Mouse (Mus musculus) cerebellum, adult 2 months (tissue): ENCODE measurements around the gene Gpatch11. TPM values are rescaled to one million over a fixed set of nuclear protein-coding genes. Genes with fewer than 3 reads are reported as not detected.
A peak's percentile ranks its signal among the peaks of the same experiment; 100 is the strongest.

ENCODE experiments used
- DNase-seq, 2 experiments: peaks; one replicate each; pipeline ENCODE4 v3.0.0; 2021
- H3K27ac ChIP-seq: fragments of 200-500 bp; 2 replicates; pipeline ENCODE4 v1.5.1; 2012; ENCODE audit warnings: low read length, control low read depth, inconsistent platforms; ENCODE audit not compliant: insufficient read depth
- H3K27me3 ChIP-seq: fragments of 200-500 bp; 2 replicates; pipeline ENCODE4 v1.6.1; 2012; ENCODE audit warnings: inconsistent platforms, mild to moderate bottlenecking, low read length, moderate library complexity; ENCODE audit not compliant: control insufficient read depth, insufficient read depth
- H3K4me1 ChIP-seq: fragments of 200-500 bp; 2 replicates; pipeline ENCODE4 v1.6.1; 2011; ENCODE audit warnings: low read length; ENCODE audit not compliant: control insufficient read depth, insufficient read depth
- H3K4me3 ChIP-seq: fragments of 200-500 bp; replicated peaks from 2 replicates; pipeline ENCODE3; 2011; ENCODE audit warnings: mild to moderate bottlenecking, low read depth, low read length, control low read depth; ENCODE audit not compliant: insufficient read depth
- CTCF ChIP-seq: fragments of 200-500 bp; IDR thresholded peaks from 2 replicates; pipeline ENCODE4 v1.5.1; 2011; ENCODE audit warnings: low read depth, mild to moderate bottlenecking, control low read depth, low read length, moderate library complexity, borderline replicate concordance; ENCODE audit not compliant: insufficient read depth
- POLR2A ChIP-seq: fragments of 200-500 bp; IDR thresholded peaks from 2 replicates; pipeline ENCODE4 v1.6.1; 2011; ENCODE audit warnings: low read length, control low read depth, borderline replicate concordance; ENCODE audit not compliant: insufficient read depth
- WGBS: fragments of 180-500 bp; shearing (Covaris S2); methylation state at CpG from one replicate; pipeline ENCODE4 v1.1.7; 2018; 5-methylcytosine and 5-hydroxymethylcytosine counted together
- polyA plus RNA-seq: library from polyadenylated mRNA; depleted of rRNA; stranded (reverse); fragments of >200 nt; gene quantifications from 2 replicates; pipeline ENCODE4 v1.2.3, GENCODE M21; 2012

Gene Gpatch11
- polyA plus RNA-seq, 1 experiment = 39.0 TPM

GRCm38 (mm10) chr17:78809582-78809981 lies 25.8 kb upstream of the Gpatch11 start:
- H3K27ac ChIP-seq = no peak overlapping the region
- no peaks in the 10 kb centered on the region for H3K4me1 ChIP-seq
- 94% methylated on average over 3 of the region's 3 CpGs for WGBS
- TF ChIP-seq CTCF (no peak), POLR2A (no peak)
- H3K4me3 ChIP-seq = no peak overlapping the region
- no peak for DNase-seq
- no peaks in the 10 kb centered on the region for H3K27me3 ChIP-seq

DNA sequence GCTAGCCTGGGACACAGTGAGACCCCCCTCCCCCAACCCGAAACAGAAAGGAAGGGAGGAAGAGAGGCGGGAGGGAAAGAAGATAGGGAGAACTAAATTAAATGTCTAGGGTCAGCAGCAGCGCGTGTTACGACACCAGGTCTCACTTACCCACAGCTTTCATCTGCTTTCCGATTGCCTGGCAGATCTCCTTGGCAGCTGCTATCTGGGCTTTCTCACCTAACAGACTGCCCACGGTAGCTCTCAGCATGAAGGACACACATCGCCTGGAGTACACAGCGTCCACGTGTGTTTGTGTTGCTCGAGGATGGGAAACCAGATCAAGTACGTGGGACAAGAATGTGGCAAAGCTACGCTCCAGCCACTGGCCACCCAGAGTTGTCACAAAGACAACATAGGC lies 11.0 kb upstream of the Gpatch11 start:
- Histone ChIP-seq H3K27ac (no peak overlapping the region), H3K4me1 (no peaks in the 10 kb centered on the region), H3K4me3 (no peak overlapping the region), H3K27me3 (no peaks in the 10 kb centered on the region)
- WGBS = 73% methylated on average over 13 of the region's 13 CpGs
- no peak for TF ChIP-seq POLR2A
- no peak for DNase-seq

- DNase-seq = no peak
- TF ChIP-seq POLR2A = no peak
- 0 out of 2 replicates have a peak, but pooled peaks have one; percentile 1 for TF ChIP-seq CTCF
- Histone ChIP-seq H3K27me3 (no peaks in the 10 kb centered on the region), H3K4me1 (no peaks in the 10 kb centered on the region; the same call in 1 of the 2 replicates), H3K27ac (peak overlapping the region; percentile 41; the same call in 1 of the 2 replicates), H3K4me3 (peak overlapping the region; percentile 96)
- 11% methylated on average over 2 of the region's 2 CpGs for WGBS
Measured at GRCm38 (mm10) chr17:78836056-78836455, 689 bp downstream of the Gpatch11 start.

- H3K27me3 ChIP-seq = no peaks in the 10 kb centered on the region
- H3K4me3 ChIP-seq = no peak overlapping the region
- no peak overlapping the region for H3K27ac ChIP-seq
- H3K4me1 ChIP-seq = no peaks in the 10 kb centered on the region
- no peak for DNase-seq
- TF ChIP-seq POLR2A (no peak), CTCF (no peak)
- WGBS = 93% methylated on average over 7 of the region's 7 CpGs
Measured at GRCm38 (mm10) chr17:78842271-78842928, 7.0 kb downstream of the Gpatch11 start.

DNA sequence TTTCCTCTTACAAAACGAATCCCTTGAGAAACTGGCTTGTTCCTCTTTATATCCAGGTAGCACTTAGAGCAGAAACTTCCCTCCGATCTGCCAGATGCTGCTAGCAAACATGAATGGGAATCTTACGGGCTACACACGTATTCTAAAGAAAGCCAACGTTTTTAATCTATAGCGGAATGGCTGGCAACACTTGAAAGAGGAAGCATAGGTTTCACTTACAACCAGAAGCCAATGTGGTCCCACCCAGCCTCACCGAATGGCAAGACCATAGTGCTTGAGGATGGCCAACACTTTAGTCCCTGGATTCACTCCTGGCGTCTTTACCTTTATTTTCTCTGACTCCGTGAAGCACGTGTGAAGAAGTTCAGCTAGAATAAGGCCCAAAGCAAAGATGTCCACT lies 20.9 kb downstream of the Gpatch11 start:
- no peak overlapping the region for H3K4me3 ChIP-seq
- no peak for TF ChIP-seq CTCF
- no peak for TF ChIP-seq POLR2A
- no peak for DNase-seq
- 87% methylated on average over 10 of the region's 10 CpGs for WGBS
- no peak overlapping the region for H3K27ac ChIP-seq
- no peaks in the 10 kb centered on the region for H3K4me1 ChIP-seq
- H3K27me3 ChIP-seq = no peaks in the 10 kb centered on the region

DNA sequence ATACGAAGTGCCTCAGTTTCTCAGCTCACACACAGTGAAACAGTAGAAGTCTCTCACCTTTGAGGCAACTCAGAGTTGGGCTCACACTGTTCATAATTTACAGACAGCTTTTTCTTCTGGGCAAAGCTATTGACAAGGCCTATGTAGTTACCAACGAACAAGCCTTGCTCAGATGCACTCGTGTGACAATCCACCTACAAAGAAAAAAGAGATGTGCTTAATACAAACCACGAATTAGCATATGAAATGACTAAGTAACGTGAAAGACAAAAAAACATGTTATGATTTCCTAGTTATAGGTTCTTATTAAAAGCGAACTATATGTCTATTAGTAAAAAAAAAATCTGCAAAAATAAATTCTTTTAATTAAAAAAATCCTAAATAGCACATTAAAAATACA lies 38.5 kb downstream of the Gpatch11 start:
- Histone ChIP-seq H3K27ac (no peak overlapping the region), H3K4me1 (no peaks in the 10 kb centered on the region), H3K27me3 (no peaks in the 10 kb centered on the region), H3K4me3 (no peak overlapping the region)
- 90% methylated on average over 6 of the region's 6 CpGs for WGBS
- no peak for TF ChIP-seq CTCF
- no peak for TF ChIP-seq POLR2A
- DNase-seq = no peak

GRCm38 (mm10) chr17:78881878-78882304 lies 46.5 kb downstream of the Gpatch11 start:
- Histone ChIP-seq H3K4me1 (no peaks in the 10 kb centered on the region; the same call in 1 of the 2 replicates), H3K27me3 (no peaks in the 10 kb centered on the region), H3K4me3 (peak overlapping the region; percentile 80), H3K27ac (no peak overlapping the region)
- 11% methylated on average over 6 of the region's 7 CpGs for WGBS
- peak in 1 of 2 experiments; percentile 8 for DNase-seq
- TF ChIP-seq POLR2A = no peak
- TF ChIP-seq CTCF = no peak

GRCm38 (mm10) chr17:78882401-78883112 lies 47.2 kb downstream of the Gpatch11 start, which contains the start of gene Eif2ak2:
Eif2ak2 (minus strand) TSS chr17:78882573.
- WGBS = 1% methylated on average over 28 of the region's 28 CpGs
- no peak for TF ChIP-seq CTCF
- TF ChIP-seq POLR2A = no peak
- DNase-seq = peak; percentile 60 to 63
- Histone ChIP-seq H3K27me3 (no peaks in the 10 kb centered on the region), H3K27ac (no peak within 1 kb of the TSS), H3K4me1 (no peaks in the 10 kb centered on the region; the same call in 1 of the 2 replicates), H3K4me3 (peak within 1 kb of the TSS; percentile 80)
